Mouse (Mus musculus) megakaryocyte, adult 5-6 weeks (primary cell): ENCODE measurements around the gene Ch25h. TPM values are rescaled to one million over a fixed set of nuclear protein-coding genes. Genes with fewer than 3 reads are reported as not detected.
A peak's percentile ranks its signal among the peaks of the same experiment; 100 is the strongest.

Experiments used
- ATAC-seq: 2 replicates; pipeline ENCODE4 v1.8.0; 2016; ENCODE audit warnings: mild to moderate bottlenecking, inconsistent platforms; ENCODE audit not compliant: poor library complexity, severe bottlenecking
- total RNA-seq, 2 experiments: library from RNA; stranded (forward) in 1 of 2; stranded (reverse) in 1 of 2; fragments of 153-499, 151-499 nt in 1 of 2; fragments of 221-1000, 200-1000 nt in 1 of 2; gene quantifications; 2 replicates each; pipeline versions ENCODE4 v1.2.3 to v1.2.4; 2015 to 2017

The Ch25h gene
- total RNA-seq, 2 experiments from 2014 or later: not detected

GRCm38 (mm10) chr19:34471703-34472102, 3.3 kb downstream of the Ch25h start:
- peak; percentile 26; the same call in 1 of the 2 replicates for ATAC-seq

- no peak for ATAC-seq
Measured at GRCm38 (mm10) chr19:34468794-34469193, 6.2 kb downstream of the Ch25h start.

GRCm38 (mm10) chr19:34468216-34468615, 6.7 kb downstream of the Ch25h start:
- ATAC-seq: no peak

GRCm38 (mm10) chr19:34464453-34464852, 10.5 kb downstream of the Ch25h start:
- peak; percentile 66 for ATAC-seq

- no peak for ATAC-seq
Measured at GRCm38 (mm10) chr19:34461451-34462019, 13.4 kb downstream of the Ch25h start.

GRCm38 (mm10) chr19:34450784-34451370, 24.1 kb downstream of the Ch25h start:
- no peak for ATAC-seq

GRCm38 (mm10) chr19:34448851-34449250, 26.1 kb downstream of the Ch25h start:
- no peak for ATAC-seq

- ATAC-seq: peak; percentile 44; the same call in 1 of the 2 replicates
Measured at GRCm38 (mm10) chr19:34445410-34446012, 29.5 kb downstream of the Ch25h start.

- ATAC-seq: peak; percentile 26; the same call in 1 of the 2 replicates
Measured at GRCm38 (mm10) chr19:34444785-34445184, 30.2 kb downstream of the Ch25h start.

- ATAC-seq: peak; percentile 96
Measured at GRCm38 (mm10) chr19:34441979-34442378, 33.0 kb downstream of the Ch25h start.

- no peak for ATAC-seq
Measured at GRCm38 (mm10) chr19:34435197-34435611, 39.8 kb downstream of the Ch25h start.

GRCm38 (mm10) chr19:34431314-34431713, 43.6 kb downstream of the Ch25h start:
- ATAC-seq: no peak

- no peak for ATAC-seq
Measured at GRCm38 (mm10) chr19:34423783-34424335, 51.1 kb downstream of the Ch25h start.

Other genes with a start within 250 kb of the Ch25h start
- 5.4 and 6.4 TPM in 2 replicates for gene Acta2, start 219.6 kb downstream of the Ch25h start, total RNA-seq (2015)
- gene Acta2, start 219.6 kb downstream of the Ch25h start, total RNA-seq (2017): 3.7 and 4.7 TPM in 2 replicates
- 20.5 and 37.5 TPM in 2 replicates for gene Fas, start 184.5 kb downstream of the Ch25h start, total RNA-seq (2015)
- gene Fas, start 184.5 kb downstream of the Ch25h start, total RNA-seq (2017): 25.1 and 29.8 TPM in 2 replicates
- gene Lipa, start 52.3 kb upstream of the Ch25h start, total RNA-seq (2015): 119 and 136 TPM in 2 replicates
- gene Lipa, start 52.3 kb upstream of the Ch25h start, total RNA-seq (2017): 69.1 and 73.0 TPM in 2 replicates
- 10.1 and 10.2 TPM in 2 replicates for gene Ifit2, start 75.5 kb upstream of the Ch25h start, total RNA-seq (2015)
- gene Ifit2, start 75.5 kb upstream of the Ch25h start, total RNA-seq (2017): 20.2 and 21.2 TPM in 2 replicates
- 22.6 and 25.4 TPM in 2 replicates for gene Ifit3, start 108.4 kb upstream of the Ch25h start, total RNA-seq (2015)
- gene Ifit3, start 108.4 kb upstream of the Ch25h start, total RNA-seq (2017): 33.0 and 34.0 TPM in 2 replicates
- 4.7 and 5.2 TPM in 2 replicates for gene Ifit1bl1, start 126.8 kb upstream of the Ch25h start, total RNA-seq (2015)
- 5.7 and 6.4 TPM in 2 replicates for gene Ifit1bl1, start 126.8 kb upstream of the Ch25h start, total RNA-seq (2017)
- gene Ifit3b, start 132.8 kb upstream of the Ch25h start, total RNA-seq (2015): 4.7 and 5.1 TPM in 2 replicates
- gene Ifit3b, start 132.8 kb upstream of the Ch25h start, total RNA-seq (2017): 4.2 and 5.1 TPM in 2 replicates
- 3.8 and 4.2 TPM in 2 replicates for gene Ifit1bl2, start 165.6 kb upstream of the Ch25h start, total RNA-seq (2015)
- gene Ifit1bl2, start 165.6 kb upstream of the Ch25h start, total RNA-seq (2017): 6.7 and 8.1 TPM in 2 replicates
- 7.5 and 13.0 TPM in 2 replicates for gene Ifit1, start 165.7 kb upstream of the Ch25h start, total RNA-seq (2015)
- 8.7 and 10.6 TPM in 2 replicates for gene Ifit1, start 165.7 kb upstream of the Ch25h start, total RNA-seq (2017)